Mouse (Mus musculus): ENCODE results near the gene Pls3. TPM values are rescaled to one million over a fixed set of nuclear protein-coding genes. Genes with fewer than 3 reads are reported as not detected.
"Not testable (repeated sequence)": the region's sequence is repeated elsewhere in the genome, so short reads cannot be mapped to it uniquely, and the experiment has no call there.

Gene Pls3
- polyA plus RNA-seq, 1 experiment, result 16.2 TPM

- Histone ChIP-seq H3K4me1 (ENCODE audit: control insufficient read depth, insufficient read depth, low read length) (no peaks in the 10 kb centered on the region), H3K4me3 (ENCODE audit: insufficient read depth, low read length) (no peak overlapping the region), H3K27ac (ENCODE audit: insufficient read depth, low read depth, low read length) (no peak overlapping the region)
- TF ChIP-seq POLR2A (IDR thresholded peaks at IDR 0.05; ENCODE audit: borderline replicate concordance, low read depth, low read length) (no peak), CTCF (IDR thresholded peaks at IDR 0.05; ENCODE audit: low read depth, low read length) (no peak)
Measured at GRCm38 (mm10) chrX:75796583-75796982, 78.4 kb downstream of the Pls3 start.

- no peak overlapping the region for H3K4me3 ChIP-seq (ENCODE audit: insufficient read depth, low read length)
- H3K27ac ChIP-seq (ENCODE audit: insufficient read depth, low read depth, low read length), result no peak overlapping the region
- TF ChIP-seq POLR2A (IDR thresholded peaks at IDR 0.05; ENCODE audit: borderline replicate concordance, low read depth, low read length) (no peak), CTCF (IDR thresholded peaks at IDR 0.05; ENCODE audit: low read depth, low read length) (no peak)
- no peaks in the 10 kb centered on the region for H3K4me1 ChIP-seq (ENCODE audit: control insufficient read depth, insufficient read depth, low read length)
Measured at GRCm38 (mm10) chrX:75779796-75780195, 95.2 kb downstream of the Pls3 start.

GRCm38 (mm10) chrX:75777461-75777860, 97.5 kb downstream of the Pls3 start:
- no peak overlapping the region for H3K4me3 ChIP-seq (ENCODE audit: insufficient read depth, low read length)
- no peaks in the 10 kb centered on the region for H3K4me1 ChIP-seq (ENCODE audit: control insufficient read depth, insufficient read depth, low read length)
- H3K27ac ChIP-seq (ENCODE audit: insufficient read depth, low read depth, low read length), result no peak overlapping the region
- TF ChIP-seq CTCF (IDR thresholded peaks at IDR 0.05; ENCODE audit: low read depth, low read length), result no peak
- no peak for TF ChIP-seq POLR2A (IDR thresholded peaks at IDR 0.05; ENCODE audit: borderline replicate concordance, low read depth, low read length)

- Histone ChIP-seq H3K27ac (ENCODE audit: insufficient read depth, low read depth, low read length) (no peak overlapping the region), H3K4me3 (ENCODE audit: insufficient read depth, low read length) (peak overlapping the region; percentile 92), H3K4me1 (ENCODE audit: control insufficient read depth, insufficient read depth, low read length) (0 out of 2 replicates have a peak, but pooled peaks cover 2% of the 10 kb centered on the region)
- TF ChIP-seq POLR2A (IDR thresholded peaks at IDR 0.05; ENCODE audit: borderline replicate concordance, low read depth, low read length) (no peak), CTCF (IDR thresholded peaks at IDR 0.05; ENCODE audit: low read depth, low read length) (no peak)
Measured at GRCm38 (mm10) chrX:75764794-75765328, 110.1 kb downstream of the Pls3 start.

GRCm38 (mm10) chrX:75764135-75764793, 110.7 kb downstream of the Pls3 start:
- TF ChIP-seq CTCF (IDR thresholded peaks at IDR 0.05; ENCODE audit: low read depth, low read length) (no peak), POLR2A (IDR thresholded peaks at IDR 0.05; ENCODE audit: borderline replicate concordance, low read depth, low read length) (no peak)
- peak overlapping the region; percentile 86 for H3K27ac ChIP-seq (ENCODE audit: insufficient read depth, low read depth, low read length)
- peak overlapping the region; percentile 92 for H3K4me3 ChIP-seq (ENCODE audit: insufficient read depth, low read length)

GRCm38 (mm10) chrX:75759461-75759860, 115.5 kb downstream of the Pls3 start:
- not testable (repeated sequence) for H3K4me3 ChIP-seq (ENCODE audit: insufficient read depth, low read length); H3K27ac ChIP-seq (ENCODE audit: insufficient read depth, low read depth, low read length); H3K4me1 ChIP-seq (ENCODE audit: control insufficient read depth, insufficient read depth, low read length)

More at GRCm38 (mm10) chrX:75764135-75764793, 110.7 kb downstream of the Pls3 start:
- H3K4me1 ChIP-seq (ENCODE audit: control insufficient read depth, insufficient read depth, low read length), result 0 out of 2 replicates have a peak, but pooled peaks cover 2% of the 10 kb centered on the region

GRCm38 (mm10) chrX:75759036-75759435, 115.9 kb downstream of the Pls3 start:
- H3K4me1 ChIP-seq (ENCODE audit: control insufficient read depth, insufficient read depth, low read length); H3K27ac ChIP-seq (ENCODE audit: insufficient read depth, low read depth, low read length); H3K4me3 ChIP-seq (ENCODE audit: insufficient read depth, low read length): not testable (repeated sequence)

GRCm38 (mm10) chrX:75757966-75758365, 117.0 kb downstream of the Pls3 start:
- not testable (repeated sequence) for H3K4me3 ChIP-seq (ENCODE audit: insufficient read depth, low read length); H3K27ac ChIP-seq (ENCODE audit: insufficient read depth, low read depth, low read length); H3K4me1 ChIP-seq (ENCODE audit: control insufficient read depth, insufficient read depth, low read length)

- not testable (repeated sequence) for H3K27ac ChIP-seq (ENCODE audit: insufficient read depth, low read depth, low read length); H3K4me3 ChIP-seq (ENCODE audit: insufficient read depth, low read length); H3K4me1 ChIP-seq (ENCODE audit: control insufficient read depth, insufficient read depth, low read length)
Measured at GRCm38 (mm10) chrX:75754531-75754930, 120.5 kb downstream of the Pls3 start.

- H3K27ac ChIP-seq (ENCODE audit: insufficient read depth, low read depth, low read length); H3K4me3 ChIP-seq (ENCODE audit: insufficient read depth, low read length); H3K4me1 ChIP-seq (ENCODE audit: control insufficient read depth, insufficient read depth, low read length): not testable (repeated sequence)
Measured at GRCm38 (mm10) chrX:75750126-75750725, 124.8 kb downstream of the Pls3 start.

- H3K4me1 ChIP-seq (ENCODE audit: control insufficient read depth, insufficient read depth, low read length); H3K27ac ChIP-seq (ENCODE audit: insufficient read depth, low read depth, low read length); H3K4me3 ChIP-seq (ENCODE audit: insufficient read depth, low read length): not testable (repeated sequence)
Measured at GRCm38 (mm10) chrX:75749312-75749711, 125.7 kb downstream of the Pls3 start.

- not testable (repeated sequence) for H3K4me3 ChIP-seq (ENCODE audit: insufficient read depth, low read length); H3K27ac ChIP-seq (ENCODE audit: insufficient read depth, low read depth, low read length); H3K4me1 ChIP-seq (ENCODE audit: control insufficient read depth, insufficient read depth, low read length)
Measured at GRCm38 (mm10) chrX:75744466-75744865, 130.5 kb downstream of the Pls3 start.

- H3K27ac ChIP-seq (ENCODE audit: insufficient read depth, low read depth, low read length); H3K4me3 ChIP-seq (ENCODE audit: insufficient read depth, low read length): not testable (repeated sequence)
Measured at GRCm38 (mm10) chrX:75739464-75739863, 135.5 kb downstream of the Pls3 start.

More at GRCm38 (mm10) chrX:75739464-75739863, 135.5 kb downstream of the Pls3 start:
- H3K4me1 ChIP-seq (ENCODE audit: control insufficient read depth, insufficient read depth, low read length), result not testable (repeated sequence)
